Mouse (Mus musculus): ENCODE data around the gene Hrk. TPM values are rescaled to one million over a fixed set of nuclear protein-coding genes. Genes with fewer than 3 reads are reported as not detected.

The Hrk gene
- polyA plus RNA-seq, 1 experiment from 2014 or later, result 0.45 TPM

DNA sequence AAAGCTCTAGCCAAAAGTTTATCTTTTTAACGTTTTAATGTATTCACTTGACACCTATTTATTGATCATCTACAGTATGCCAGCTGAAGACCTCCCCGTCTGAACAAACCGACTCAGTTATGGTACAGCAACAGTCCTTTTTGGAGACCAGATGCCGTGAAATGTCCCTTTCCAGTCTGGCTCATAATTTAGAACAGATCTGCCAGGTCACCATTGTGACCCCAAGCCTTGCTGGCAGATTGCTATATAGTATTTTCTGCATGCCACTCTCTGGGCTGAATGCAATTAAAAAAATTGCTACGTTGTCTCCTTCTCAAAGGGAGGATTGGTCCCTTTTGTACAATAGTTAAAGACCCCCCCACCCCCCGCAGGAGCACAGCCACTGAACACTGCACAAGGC is 23.9 kb downstream of the Hrk start:
- WGBS, result 28% methylated on average over 6 of the region's 6 CpGs
- peaks cover 23% of the 10 kb centered on the region for H3K4me1 ChIP-seq

GRCm38 (mm10) chr5:118190491-118190890 is 26.0 kb downstream of the Hrk start:
- Histone ChIP-seq H3K4me1 (peaks cover 23% of the 10 kb centered on the region), H3K27me3 (peaks cover 8% of the 10 kb centered on the region; the same call in 1 of the 2 replicates), H3K4me2 (replicated peaks) (no peak overlapping the region), H3K27ac (no peak overlapping the region), H3K36me3 (no peaks in the 10 kb centered on the region), H3K9ac (no peak overlapping the region), H3K4me3 (no peak overlapping the region), H3K9me3 (no peaks in the 10 kb centered on the region)
- WGBS, result 87% methylated on average over 9 of the region's 9 CpGs
- no peak for ATAC-seq (ENCODE audit: insufficient number of reproducible peaks, insufficient read depth, low FRiP score, low TSS enrichment)

More for the DNA sequence above, 23.9 kb downstream of the Hrk start:
- H3K9me3 ChIP-seq, result no peaks in the 10 kb centered on the region
- no peak overlapping the region for H3K4me3 ChIP-seq
- H3K9ac ChIP-seq, result no peak overlapping the region
- H3K36me3 ChIP-seq, result no peaks in the 10 kb centered on the region
- peaks cover 5% of the 10 kb centered on the region; the same call in 1 of the 2 replicates for H3K27me3 ChIP-seq
- ATAC-seq (ENCODE audit: insufficient number of reproducible peaks, insufficient read depth, low FRiP score, low TSS enrichment), result no peak
- H3K27ac ChIP-seq, result no peak overlapping the region
- H3K4me2 ChIP-seq (replicated peaks), result no peak overlapping the region

- H3K9ac ChIP-seq, result no peak overlapping the region
- no peak overlapping the region for H3K4me3 ChIP-seq
- H3K27ac ChIP-seq, result no peak overlapping the region
- WGBS, result 20% methylated on average over 18 of the region's 18 CpGs
- ATAC-seq (ENCODE audit: insufficient number of reproducible peaks, insufficient read depth, low FRiP score, low TSS enrichment), result no peak
- peaks cover 8% of the 10 kb centered on the region; the same call in 1 of the 2 replicates for H3K27me3 ChIP-seq
- H3K4me1 ChIP-seq, result peaks cover 19% of the 10 kb centered on the region
- H3K9me3 ChIP-seq, result no peaks in the 10 kb centered on the region
- 0 out of 2 replicates have a peak overlapping the region, but pooled peaks have one; percentile 12 for H3K4me2 ChIP-seq (replicated peaks)
- H3K36me3 ChIP-seq, result no peaks in the 10 kb centered on the region
Observed at GRCm38 (mm10) chr5:118192221-118192620, 27.8 kb downstream of the Hrk start.

DNA sequence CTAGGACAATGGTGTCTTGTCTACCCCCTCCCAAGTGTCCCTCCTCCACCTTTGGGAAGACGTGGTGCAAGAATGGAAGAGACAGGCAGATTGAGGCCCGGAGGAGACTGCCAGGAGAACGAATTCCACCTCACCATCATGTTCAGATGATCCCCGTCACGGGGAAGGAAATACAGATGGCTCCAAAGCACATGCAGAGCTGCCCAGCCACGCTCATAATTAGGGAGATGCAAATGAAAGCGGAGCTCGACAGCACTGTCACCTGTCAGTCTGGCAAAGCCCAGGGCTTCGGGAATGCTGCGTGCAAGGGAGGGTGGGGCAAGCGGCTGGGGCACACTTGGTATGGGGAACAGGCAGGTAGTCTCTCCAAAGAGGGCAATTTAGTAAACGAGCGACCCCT is 33.0 kb downstream of the Hrk start:
- Histone ChIP-seq H3K9me3 (no peaks in the 10 kb centered on the region), H3K27ac (no peak overlapping the region), H3K4me3 (no peak overlapping the region), H3K36me3 (no peaks in the 10 kb centered on the region), H3K27me3 (peaks cover 8% of the 10 kb centered on the region; the same call in 1 of the 2 replicates), H3K9ac (no peak overlapping the region), H3K4me2 (replicated peaks) (no peak overlapping the region), H3K4me1 (peaks cover 3% of the 10 kb centered on the region; the same call in 1 of the 2 replicates)
- 68% methylated on average over 13 of the region's 13 CpGs for WGBS
- ATAC-seq (ENCODE audit: insufficient number of reproducible peaks, insufficient read depth, low FRiP score, low TSS enrichment), result no peak

GRCm38 (mm10) chr5:118199670-118200069 is 35.2 kb downstream of the Hrk start:
- H3K9ac ChIP-seq, result no peak overlapping the region
- H3K4me3 ChIP-seq, result no peak overlapping the region
- no peaks in the 10 kb centered on the region for H3K36me3 ChIP-seq
- no peaks in the 10 kb centered on the region for H3K4me1 ChIP-seq
- H3K27me3 ChIP-seq, result no peaks in the 10 kb centered on the region
- no peak for ATAC-seq (ENCODE audit: insufficient number of reproducible peaks, insufficient read depth, low FRiP score, low TSS enrichment)
- no peak overlapping the region for H3K27ac ChIP-seq
- H3K9me3 ChIP-seq, result no peaks in the 10 kb centered on the region
- H3K4me2 ChIP-seq (replicated peaks), result no peak overlapping the region
- WGBS, result 53% methylated on average over 5 of the region's 5 CpGs

- Histone ChIP-seq H3K9me3 (no peaks in the 10 kb centered on the region), H3K27me3 (no peaks in the 10 kb centered on the region), H3K4me2 (replicated peaks) (no peak overlapping the region), H3K4me3 (no peak overlapping the region), H3K9ac (no peak overlapping the region), H3K4me1 (peaks cover 4% of the 10 kb centered on the region; the same call in 1 of the 2 replicates), H3K27ac (no peak overlapping the region), H3K36me3 (no peaks in the 10 kb centered on the region)
- no peak for ATAC-seq (ENCODE audit: insufficient number of reproducible peaks, insufficient read depth, low FRiP score, low TSS enrichment)
- WGBS, result 85% methylated on average over 16 of the region's 16 CpGs
Observed at GRCm38 (mm10) chr5:118204675-118205440, 40.4 kb downstream of the Hrk start.

DNA sequence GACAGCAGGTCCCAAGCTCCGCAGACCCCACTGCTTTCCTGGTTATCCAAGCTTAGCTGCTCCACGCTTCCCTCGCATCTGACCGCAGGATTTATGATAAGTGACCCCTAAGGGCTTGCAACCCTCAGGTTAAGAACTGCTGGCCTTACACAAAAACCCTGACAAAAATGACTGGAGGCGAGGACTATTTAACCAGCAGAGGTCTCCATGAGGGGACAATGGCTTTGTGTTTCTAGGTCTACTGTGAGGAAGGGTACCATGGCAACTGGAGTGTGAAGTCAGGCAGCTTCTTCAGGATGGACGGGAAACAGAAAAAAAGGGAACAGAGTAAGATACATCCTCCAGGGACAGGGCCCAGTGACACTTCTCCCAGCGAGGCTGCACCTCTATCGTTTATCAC is 41.4 kb downstream of the Hrk start:
- Histone ChIP-seq H3K27ac (no peak overlapping the region), H3K9ac (no peak overlapping the region), H3K4me1 (peaks cover 4% of the 10 kb centered on the region; the same call in 1 of the 2 replicates), H3K9me3 (no peaks in the 10 kb centered on the region), H3K27me3 (no peaks in the 10 kb centered on the region), H3K4me3 (no peak overlapping the region), H3K4me2 (replicated peaks) (no peak overlapping the region), H3K36me3 (no peaks in the 10 kb centered on the region)
- ATAC-seq (ENCODE audit: insufficient number of reproducible peaks, insufficient read depth, low FRiP score, low TSS enrichment), result no peak
- 75% methylated on average over 8 of the region's 8 CpGs for WGBS

- Histone ChIP-seq H3K27ac (no peak overlapping the region), H3K9me3 (no peaks in the 10 kb centered on the region), H3K4me3 (peak overlapping the region; percentile 37), H3K36me3 (no peaks in the 10 kb centered on the region), H3K4me1 (peaks cover 16% of the 10 kb centered on the region), H3K9ac (peak overlapping the region; percentile 30), H3K27me3 (no peaks in the 10 kb centered on the region), H3K4me2 (replicated peaks) (peak overlapping the region; percentile 80)
- ATAC-seq (ENCODE audit: insufficient number of reproducible peaks, insufficient read depth, low FRiP score, low TSS enrichment), result no peak
- 17% methylated on average over 5 of the region's 5 CpGs for WGBS
Observed at GRCm38 (mm10) chr5:118214012-118214411, 49.6 kb downstream of the Hrk start.

DNA sequence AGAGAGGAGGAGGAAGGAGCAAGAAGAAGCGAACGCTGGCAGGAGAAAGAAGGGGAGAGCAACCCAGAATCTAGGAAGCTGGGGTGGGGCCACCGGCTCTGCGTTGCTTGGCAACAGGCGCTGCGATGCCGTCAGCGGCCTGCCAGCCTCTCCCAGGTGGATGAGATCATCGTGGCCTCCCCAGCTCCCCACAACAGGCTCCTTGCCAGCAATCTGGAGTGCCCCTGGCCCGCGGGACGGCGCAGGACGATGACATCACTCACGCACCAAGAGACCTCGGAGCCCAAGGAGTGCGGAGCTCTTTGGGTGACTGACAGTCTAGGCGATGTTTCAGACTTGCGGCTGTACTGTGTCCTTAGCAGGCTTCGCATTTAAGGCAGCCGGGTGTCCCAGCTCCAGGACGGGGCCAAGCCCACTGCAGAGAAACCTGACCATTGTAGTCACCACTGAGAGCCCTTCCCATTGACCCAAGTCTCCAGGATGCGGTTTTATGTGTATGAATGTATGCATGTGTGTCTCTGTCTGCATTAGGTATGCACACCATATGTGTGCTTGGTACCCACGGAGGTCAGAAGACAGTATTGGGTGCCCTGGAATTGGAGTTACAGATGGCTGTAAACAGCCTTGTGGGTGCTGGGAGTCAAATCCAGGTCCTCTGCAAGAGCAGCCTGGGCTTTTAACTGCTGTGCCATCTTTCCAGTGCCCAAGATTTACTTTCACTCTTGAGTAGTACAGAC is 50.1 kb downstream of the Hrk start:
- peak overlapping the region; percentile 37 for H3K4me3 ChIP-seq
- H3K9ac ChIP-seq, result peak overlapping the region; percentile 49
- peak overlapping the region; percentile 80 for H3K4me2 ChIP-seq (replicated peaks)
- H3K9me3 ChIP-seq, result no peaks in the 10 kb centered on the region
- H3K36me3 ChIP-seq, result no peaks in the 10 kb centered on the region
- no peak overlapping the region for H3K27ac ChIP-seq
- ATAC-seq (ENCODE audit: insufficient number of reproducible peaks, insufficient read depth, low FRiP score, low TSS enrichment), result peak; percentile 78; the same call in 1 of the 2 replicates
- no peaks in the 10 kb centered on the region for H3K27me3 ChIP-seq
- H3K4me1 ChIP-seq, result peaks cover 16% of the 10 kb centered on the region
- WGBS, result 6% methylated on average over 24 of the region's 24 CpGs

DNA sequence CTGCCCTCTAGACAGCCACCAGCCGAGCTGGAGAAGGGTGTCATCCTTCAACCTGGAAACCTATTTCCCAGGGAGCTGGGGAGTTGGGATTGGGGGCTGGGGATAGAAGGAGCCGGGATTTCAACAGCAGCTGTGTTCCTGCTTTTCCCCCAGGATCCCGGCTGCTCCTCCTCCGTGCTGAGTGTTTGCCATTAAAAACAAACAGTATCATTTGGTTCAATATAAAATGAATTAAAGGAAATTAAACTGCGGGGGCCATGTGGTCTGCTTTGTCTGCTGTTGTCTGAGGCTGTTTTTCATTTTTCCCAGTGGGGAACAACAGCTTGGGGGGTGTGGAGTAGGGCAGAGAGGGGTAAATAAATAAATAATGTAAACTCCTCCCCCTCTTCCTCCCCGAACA is 53.0 kb downstream of the Hrk start:
- Histone ChIP-seq H3K4me1 (peaks cover 16% of the 10 kb centered on the region), H3K4me3 (no peak overlapping the region), H3K4me2 (replicated peaks) (no peak overlapping the region), H3K9ac (no peak overlapping the region), H3K36me3 (peaks cover 4% of the 10 kb centered on the region; the same call in 1 of the 2 replicates), H3K27me3 (no peaks in the 10 kb centered on the region), H3K27ac (no peak overlapping the region), H3K9me3 (no peaks in the 10 kb centered on the region)
- ATAC-seq (ENCODE audit: insufficient number of reproducible peaks, insufficient read depth, low FRiP score, low TSS enrichment), result no peak
- WGBS, result 60% methylated on average over 6 of the region's 6 CpGs

- no peak for ATAC-seq (ENCODE audit: insufficient number of reproducible peaks, insufficient read depth, low FRiP score, low TSS enrichment)
- 70% methylated on average over 8 of the region's 9 CpGs for WGBS
- no peaks in the 10 kb centered on the region for H3K4me1 ChIP-seq
- H3K4me2 ChIP-seq (replicated peaks), result no peak overlapping the region
- no peaks in the 10 kb centered on the region for H3K27me3 ChIP-seq
- no peak overlapping the region for H3K27ac ChIP-seq
- no peak overlapping the region for H3K4me3 ChIP-seq
- H3K36me3 ChIP-seq, result peaks cover 22% of the 10 kb centered on the region
- no peak overlapping the region for H3K9ac ChIP-seq
- no peaks in the 10 kb centered on the region for H3K9me3 ChIP-seq
Observed at GRCm38 (mm10) chr5:118223142-118223757, 58.8 kb downstream of the Hrk start.

All from embryonic facial prominence, embryonic 12.5 days (tissue).